Mouse (Mus musculus) naive thymus-derived CD4-positive, alpha-beta T cell, adult 5 months (primary cell): ENCODE data around the gene Slc9a7. TPM values are rescaled to one million over a fixed set of nuclear protein-coding genes. Genes with fewer than 3 reads are reported as not detected.

Experiments used
- polyA plus RNA-seq: library from polyadenylated mRNA; unstranded; fragments of 100-300 nt; shearing (Covaris generic); gene quantifications from one replicate; pipeline ENCODE4 v1.2.1, GENCODE M21; 2017

Gene Slc9a7
- polyA plus RNA-seq = 4.4 TPM

DNA sequence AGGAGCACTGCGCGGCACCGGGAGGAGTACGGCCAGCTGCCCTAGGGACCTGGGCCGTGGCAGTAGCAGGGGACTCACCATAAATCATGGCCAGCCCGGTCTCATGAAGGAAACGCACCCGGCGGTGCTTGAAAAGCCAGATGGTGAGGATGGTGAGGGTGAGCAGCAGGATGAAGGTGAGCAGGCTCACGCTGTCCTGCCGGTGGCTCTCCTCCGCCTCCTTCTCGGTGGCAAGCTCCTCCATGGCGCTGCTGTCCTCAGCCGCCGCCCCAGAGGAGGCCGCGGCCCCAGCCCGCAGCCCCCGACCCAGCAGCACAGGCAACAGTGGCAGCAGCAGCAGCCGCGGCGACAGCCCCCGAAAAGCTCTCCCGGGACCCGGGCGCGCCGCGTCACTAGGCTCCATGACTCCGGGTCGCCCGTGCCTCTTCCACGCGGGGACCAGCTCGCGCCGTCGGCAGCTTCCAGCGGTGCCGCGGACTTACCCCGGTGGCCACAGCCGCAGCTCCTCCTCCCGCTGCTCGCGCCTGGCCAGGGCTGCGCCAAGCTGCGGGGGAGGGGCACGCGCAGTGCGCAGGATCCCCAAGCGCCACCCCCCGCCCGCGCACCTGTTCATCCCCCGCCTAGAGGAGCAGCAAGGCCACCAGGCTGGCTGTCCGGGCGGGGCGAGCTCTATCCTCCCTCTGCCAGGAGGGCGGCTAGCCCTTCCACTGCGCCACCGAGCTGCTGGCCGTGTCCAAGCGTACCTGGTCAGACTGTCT, at the start of gene Slc9a7:
Gene Slc9a7, minus strand, starts transcription at position 526 of the 758 bp plus-strand sequence.

GRCm38 (mm10) chrX:20059381-20059971, 232.1 kb downstream of the Slc9a7 start, which contains the start of gene Chst7:
Gene Chst7, plus strand, starts transcription at chrX:20059560.

Other genes starting within 250 kb of the Slc9a7 start
- not detected for gene Chst7, start 232.2 kb downstream of the Slc9a7 start, polyA plus RNA-seq
- gene Rp2, start 72.7 kb upstream of the Slc9a7 start, polyA plus RNA-seq = 10.5 TPM
- gene Jade3, start 133.9 kb upstream of the Slc9a7 start, polyA plus RNA-seq = 5.4 TPM